Mouse (Mus musculus): ENCODE data around the gene Anks3.

DNA sequence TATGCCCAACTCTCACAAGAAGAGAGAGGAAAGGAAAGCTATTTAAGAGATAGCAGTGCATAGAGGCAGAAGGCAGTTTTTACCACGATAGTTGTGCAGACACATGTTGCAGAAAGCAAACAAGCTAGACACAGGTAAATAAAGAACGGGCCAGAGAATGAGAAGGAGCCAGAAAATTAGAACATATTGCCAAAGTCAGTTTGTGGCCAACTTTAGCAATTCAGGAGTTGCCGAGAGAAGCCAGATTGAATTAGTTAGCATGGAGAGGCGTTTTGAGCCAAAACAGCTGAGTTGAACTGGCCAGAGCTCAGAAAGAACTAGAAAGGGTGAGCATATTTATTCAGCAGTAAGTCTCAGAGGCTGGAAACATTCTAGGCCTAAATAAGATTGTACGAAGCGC lies 71.8 kb downstream of the Anks3 start:
- TF ChIP-seq CTCF (IDR thresholded peaks at IDR 0.05; ENCODE audit: low read depth) (no peak), EP300 (IDR thresholded peaks at IDR 0.05; ENCODE audit: low read depth) (no peak)
